Mouse (Mus musculus): ENCODE data around the gene Ralgds. TPM values are rescaled to one million over a fixed set of nuclear protein-coding genes. Genes with fewer than 3 reads are reported as not detected.
A peak's percentile ranks its signal among the peaks of the same experiment; 100 is the strongest.

The Ralgds gene
- polyA plus RNA-seq, 1 experiment from 2014 or later, result 66.1 TPM

GRCm38 (mm10) chr2:28546560-28546959 lies 33.6 kb downstream of the Ralgds start:
- H3K9me3 ChIP-seq, result no peaks in the 10 kb centered on the region
- H3K27ac ChIP-seq, result no peak overlapping the region
- H3K4me2 ChIP-seq (replicated peaks), result no peak overlapping the region
- WGBS, result 71% methylated on average over 6 of the region's 6 CpGs
- ATAC-seq (ENCODE audit: insufficient number of reproducible peaks, insufficient read depth, low FRiP score, low TSS enrichment), result no peak; the same call in 1 of the 2 replicates
- peaks cover 96% of the 10 kb centered on the region for H3K36me3 ChIP-seq
- H3K9ac ChIP-seq, result no peak overlapping the region
- H3K4me3 ChIP-seq, result no peak overlapping the region
- no peaks in the 10 kb centered on the region for H3K27me3 ChIP-seq
- H3K4me1 ChIP-seq, result no peaks in the 10 kb centered on the region

GRCm38 (mm10) chr2:28547237-28548172 lies 34.6 kb downstream of the Ralgds start:
- Histone ChIP-seq H3K4me1 (no peaks in the 10 kb centered on the region), H3K4me2 (replicated peaks) (no peak overlapping the region), H3K36me3 (peaks cover 96% of the 10 kb centered on the region), H3K9me3 (no peaks in the 10 kb centered on the region), H3K27ac (no peak overlapping the region), H3K27me3 (no peaks in the 10 kb centered on the region), H3K9ac (no peak overlapping the region), H3K4me3 (no peak overlapping the region)
- ATAC-seq (ENCODE audit: insufficient number of reproducible peaks, insufficient read depth, low FRiP score, low TSS enrichment), result peak; percentile 25; the same call in 1 of the 2 replicates
- 50% methylated on average over 11 of the region's 11 CpGs for WGBS

GRCm38 (mm10) chr2:28549157-28549556 lies 36.2 kb downstream of the Ralgds start:
- H3K4me1 ChIP-seq, result no peaks in the 10 kb centered on the region
- H3K27me3 ChIP-seq, result no peaks in the 10 kb centered on the region
- ATAC-seq (ENCODE audit: insufficient number of reproducible peaks, insufficient read depth, low FRiP score, low TSS enrichment), result no peak
- 90% methylated on average over 13 of the region's 13 CpGs for WGBS
- no peak overlapping the region for H3K4me2 ChIP-seq (replicated peaks)
- peaks cover 95% of the 10 kb centered on the region for H3K36me3 ChIP-seq
- no peak overlapping the region for H3K9ac ChIP-seq
- H3K9me3 ChIP-seq, result no peaks in the 10 kb centered on the region
- no peak overlapping the region for H3K27ac ChIP-seq
- no peak overlapping the region for H3K4me3 ChIP-seq

GRCm38 (mm10) chr2:28552301-28552700 lies 39.4 kb downstream of the Ralgds start:
- WGBS, result 93% methylated on average over 5 of the region's 5 CpGs
- Histone ChIP-seq H3K4me2 (replicated peaks) (no peak overlapping the region), H3K4me3 (no peak overlapping the region), H3K4me1 (no peaks in the 10 kb centered on the region), H3K36me3 (peaks cover 73% of the 10 kb centered on the region), H3K27ac (no peak overlapping the region), H3K9me3 (no peaks in the 10 kb centered on the region), H3K9ac (no peak overlapping the region), H3K27me3 (no peaks in the 10 kb centered on the region)
- ATAC-seq (ENCODE audit: insufficient number of reproducible peaks, insufficient read depth, low FRiP score, low TSS enrichment), result no peak

GRCm38 (mm10) chr2:28557452-28557851 lies 44.5 kb downstream of the Ralgds start:
- Histone ChIP-seq H3K36me3 (peaks cover 24% of the 10 kb centered on the region), H3K27ac (no peak overlapping the region), H3K9me3 (no peaks in the 10 kb centered on the region), H3K4me3 (no peak overlapping the region), H3K9ac (no peak overlapping the region), H3K27me3 (no peaks in the 10 kb centered on the region), H3K4me1 (no peaks in the 10 kb centered on the region), H3K4me2 (replicated peaks) (no peak overlapping the region)
- ATAC-seq (ENCODE audit: insufficient number of reproducible peaks, insufficient read depth, low FRiP score, low TSS enrichment), result no peak
- WGBS, result 87% methylated on average over 5 of the region's 5 CpGs

- H3K4me1 ChIP-seq, result no peaks in the 10 kb centered on the region
- H3K9ac ChIP-seq, result no peak within 1 kb of the TSS
- H3K27ac ChIP-seq, result no peak within 1 kb of the TSS
- ATAC-seq (ENCODE audit: insufficient number of reproducible peaks, insufficient read depth, low FRiP score, low TSS enrichment), result no peak
- no peak within 1 kb of the TSS for H3K4me2 ChIP-seq (replicated peaks)
- H3K9me3 ChIP-seq, result no peaks in the 10 kb centered on the region
- WGBS, result 75% methylated on average over 6 of the region's 6 CpGs
- peaks cover 31% of the 10 kb centered on the region for H3K36me3 ChIP-seq
- H3K27me3 ChIP-seq, result no peaks in the 10 kb centered on the region
- H3K4me3 ChIP-seq, result no peak within 1 kb of the TSS
Observed at GRCm38 (mm10) chr2:28563303-28563702, 50.4 kb downstream of the Ralgds start, which contains the start of gene Cel. Gene Cel, minus strand, starts transcription at chr2:28563403.

- Histone ChIP-seq H3K4me1 (no peaks in the 10 kb centered on the region), H3K36me3 (peaks cover 37% of the 10 kb centered on the region), H3K4me2 (replicated peaks) (no peak overlapping the region), H3K9ac (no peak overlapping the region), H3K4me3 (no peak overlapping the region), H3K27me3 (no peaks in the 10 kb centered on the region), H3K27ac (no peak overlapping the region), H3K9me3 (no peaks in the 10 kb centered on the region)
- no peak for ATAC-seq (ENCODE audit: insufficient number of reproducible peaks, insufficient read depth, low FRiP score, low TSS enrichment)
Observed at GRCm38 (mm10) chr2:28563830-28564229, 50.9 kb downstream of the Ralgds start.

- H3K4me2 ChIP-seq (replicated peaks), result no peak overlapping the region
- ATAC-seq (ENCODE audit: insufficient number of reproducible peaks, insufficient read depth, low FRiP score, low TSS enrichment), result peak; percentile 29; the same call in 1 of the 2 replicates
- no peak overlapping the region for H3K4me3 ChIP-seq
- no peaks in the 10 kb centered on the region for H3K27me3 ChIP-seq
- no peak overlapping the region for H3K9ac ChIP-seq
- H3K27ac ChIP-seq, result no peak overlapping the region
- WGBS, result 92% methylated on average over 4 of the region's 4 CpGs
- H3K9me3 ChIP-seq, result no peaks in the 10 kb centered on the region
- no peaks in the 10 kb centered on the region for H3K4me1 ChIP-seq
- peaks cover 42% of the 10 kb centered on the region for H3K36me3 ChIP-seq
Observed at GRCm38 (mm10) chr2:28564380-28564779, 51.5 kb downstream of the Ralgds start.

- no peak for ATAC-seq (ENCODE audit: insufficient number of reproducible peaks, insufficient read depth, low FRiP score, low TSS enrichment)
- no peaks in the 10 kb centered on the region for H3K27me3 ChIP-seq
- peak overlapping the region; percentile 36; the same call in 1 of the 2 replicates for H3K27ac ChIP-seq
- H3K4me1 ChIP-seq, result no peaks in the 10 kb centered on the region
- no peak overlapping the region for H3K4me3 ChIP-seq
- no peak overlapping the region for H3K4me2 ChIP-seq (replicated peaks)
- 35% methylated on average over 5 of the region's 5 CpGs for WGBS
- no peak overlapping the region for H3K9ac ChIP-seq
- H3K9me3 ChIP-seq, result no peaks in the 10 kb centered on the region
- peaks cover 60% of the 10 kb centered on the region for H3K36me3 ChIP-seq
Observed at GRCm38 (mm10) chr2:28566545-28566944, 53.6 kb downstream of the Ralgds start.

- Histone ChIP-seq H3K9me3 (no peaks in the 10 kb centered on the region), H3K9ac (no peak overlapping the region), H3K4me1 (no peaks in the 10 kb centered on the region), H3K27me3 (no peaks in the 10 kb centered on the region), H3K36me3 (peaks cover 93% of the 10 kb centered on the region), H3K4me2 (replicated peaks) (no peak overlapping the region), H3K27ac (no peak overlapping the region), H3K4me3 (no peak overlapping the region)
- WGBS, result 32% methylated on average over 2 of the region's 3 CpGs
- ATAC-seq (ENCODE audit: insufficient number of reproducible peaks, insufficient read depth, low FRiP score, low TSS enrichment), result no peak
Observed at GRCm38 (mm10) chr2:28569903-28570302, 57.0 kb downstream of the Ralgds start.

- no peak overlapping the region for H3K4me3 ChIP-seq
- H3K4me1 ChIP-seq, result no peaks in the 10 kb centered on the region
- no peak overlapping the region for H3K4me2 ChIP-seq (replicated peaks)
- no peak for ATAC-seq (ENCODE audit: insufficient number of reproducible peaks, insufficient read depth, low FRiP score, low TSS enrichment)
- no peaks in the 10 kb centered on the region for H3K27me3 ChIP-seq
- no peak overlapping the region for H3K9ac ChIP-seq
- no peak overlapping the region for H3K27ac ChIP-seq
- H3K36me3 ChIP-seq, result peaks cover 95% of the 10 kb centered on the region
- WGBS, result 84% methylated on average over 4 of the region's 4 CpGs
- no peaks in the 10 kb centered on the region for H3K9me3 ChIP-seq
Observed at GRCm38 (mm10) chr2:28575341-28575740, 62.4 kb downstream of the Ralgds start.

- 86% methylated on average over 3 of the region's 3 CpGs for WGBS
- ATAC-seq (ENCODE audit: insufficient number of reproducible peaks, insufficient read depth, low FRiP score, low TSS enrichment), result no peak
- Histone ChIP-seq H3K27ac (no peak overlapping the region), H3K36me3 (peaks cover 88% of the 10 kb centered on the region), H3K4me3 (no peak overlapping the region), H3K9me3 (no peaks in the 10 kb centered on the region), H3K4me1 (peaks cover 2% of the 10 kb centered on the region; the same call in 1 of the 2 replicates), H3K9ac (no peak overlapping the region), H3K27me3 (no peaks in the 10 kb centered on the region), H3K4me2 (replicated peaks) (no peak overlapping the region)
Observed at GRCm38 (mm10) chr2:28576815-28577214, 63.9 kb downstream of the Ralgds start.

Measured in embryonic facial prominence, embryonic 12.5 days (tissue).